Mouse (Mus musculus): ENCODE data around the gene Erich6b. TPM values are rescaled to one million over a fixed set of nuclear protein-coding genes. Genes with fewer than 3 reads are reported as not detected.

Erich6b gene
- polyA plus RNA-seq, 1 experiment from 2014 or later: not detected

DNA sequence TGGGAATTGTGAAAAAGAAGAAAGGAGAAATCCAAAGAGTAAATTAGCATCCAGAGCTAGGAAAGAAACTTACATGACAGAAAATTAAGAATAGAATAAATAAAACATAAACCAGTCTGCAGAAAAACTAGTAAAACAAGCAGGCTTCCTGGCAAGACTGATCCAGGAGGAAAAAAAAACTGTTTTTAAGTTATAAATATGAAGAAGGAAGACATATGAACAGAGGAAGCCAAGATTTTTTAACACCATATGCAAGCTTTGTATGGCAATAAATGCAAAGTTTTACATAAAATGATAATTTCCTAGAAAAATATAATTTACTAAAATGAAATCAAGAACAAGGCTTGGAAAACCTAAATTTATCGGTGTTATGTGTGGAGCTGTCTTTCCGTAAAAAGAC is 48.4 kb downstream of the Erich6b start:
- Histone ChIP-seq H3K4me3 (ENCODE audit: low read length) (no peak overlapping the region), H3K9me3 (ENCODE audit: control insufficient read depth, low read length) (no peaks in the 10 kb centered on the region), H3K4me1 (ENCODE audit: control insufficient read depth, insufficient read depth, low read length) (no peaks in the 10 kb centered on the region), H3K27ac (ENCODE audit: low read length) (no peak overlapping the region), H3K36me3 (ENCODE audit: control insufficient read depth, insufficient read depth, low read length) (no peaks in the 10 kb centered on the region), H3K27me3 (replicated peaks; ENCODE audit: control insufficient read depth, insufficient read depth, low read length) (no peaks in the 10 kb centered on the region), H3K9ac (ENCODE audit: low read depth, low read length) (no peak overlapping the region), H3K4me2 (ENCODE audit: low read depth, low read length) (no peak overlapping the region)
- WGBS: 93% methylated on average over 2 of the region's 2 CpGs
- ATAC-seq: no peak

DNA sequence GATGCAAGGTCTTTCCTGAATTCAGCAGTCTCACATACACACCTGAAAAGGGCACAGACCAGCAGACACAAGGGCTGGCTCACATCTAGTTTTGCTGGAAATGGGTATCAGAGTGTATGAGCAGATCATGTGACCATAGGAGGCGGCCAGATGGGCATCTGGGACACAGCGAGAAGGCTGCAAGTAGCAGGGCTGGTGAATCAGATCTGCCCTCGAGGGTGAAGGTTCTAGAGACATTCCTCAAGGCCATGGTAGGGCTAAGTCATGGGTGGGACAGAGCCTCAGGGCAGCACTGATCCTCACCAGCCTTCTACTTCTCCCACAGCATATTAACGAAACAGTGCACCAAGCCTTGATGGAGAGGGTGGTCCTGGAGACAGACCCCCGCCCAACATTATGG is 54.0 kb downstream of the Erich6b start:
- no peak for ATAC-seq
- no peaks in the 10 kb centered on the region for H3K27me3 ChIP-seq (replicated peaks; ENCODE audit: control insufficient read depth, insufficient read depth, low read length)
- 85% methylated on average over 5 of the region's 5 CpGs for WGBS

DNA sequence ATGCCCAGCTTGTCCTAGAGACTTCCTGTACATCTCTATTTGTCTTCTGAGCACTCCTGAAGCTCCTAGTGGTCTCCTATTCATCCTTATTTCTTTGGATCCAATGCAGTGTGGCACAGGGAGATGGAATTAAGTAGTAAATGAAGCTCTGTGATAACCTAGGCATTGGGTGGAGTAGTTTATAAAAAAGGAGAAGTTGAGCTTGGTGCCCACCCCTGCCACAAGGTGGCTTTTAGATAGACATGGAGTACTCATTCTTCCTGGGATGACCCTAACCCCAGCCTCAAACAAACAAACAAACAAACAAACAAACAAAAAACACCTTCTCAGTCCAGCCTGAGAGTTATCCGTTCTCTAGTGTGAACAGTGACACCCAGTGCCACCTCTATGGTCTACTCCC is 55.9 kb downstream of the Erich6b start:
- Histone ChIP-seq H3K4me3 (ENCODE audit: low read length) (no peak overlapping the region), H3K36me3 (ENCODE audit: control insufficient read depth, insufficient read depth, low read length) (no peaks in the 10 kb centered on the region), H3K9me3 (ENCODE audit: control insufficient read depth, low read length) (no peaks in the 10 kb centered on the region), H3K4me1 (ENCODE audit: control insufficient read depth, insufficient read depth, low read length) (no peaks in the 10 kb centered on the region), H3K27me3 (replicated peaks; ENCODE audit: control insufficient read depth, insufficient read depth, low read length) (no peaks in the 10 kb centered on the region), H3K4me2 (ENCODE audit: low read depth, low read length) (no peak overlapping the region), H3K27ac (ENCODE audit: low read length) (no peak overlapping the region), H3K9ac (ENCODE audit: low read depth, low read length) (no peak overlapping the region)
- 84% methylated on average over 1 of the region's 1 CpGs for WGBS
- no peak for ATAC-seq

More for the DNA sequence above, 54.0 kb downstream of the Erich6b start:
- no peaks in the 10 kb centered on the region for H3K4me1 ChIP-seq (ENCODE audit: control insufficient read depth, insufficient read depth, low read length)
- no peaks in the 10 kb centered on the region for H3K36me3 ChIP-seq (ENCODE audit: control insufficient read depth, insufficient read depth, low read length)
- no peak overlapping the region for H3K9ac ChIP-seq (ENCODE audit: low read depth, low read length)
- H3K4me3 ChIP-seq (ENCODE audit: low read length): no peak overlapping the region
- no peak overlapping the region for H3K4me2 ChIP-seq (ENCODE audit: low read depth, low read length)
- no peak overlapping the region for H3K27ac ChIP-seq (ENCODE audit: low read length)
- no peaks in the 10 kb centered on the region for H3K9me3 ChIP-seq (ENCODE audit: control insufficient read depth, low read length)

DNA sequence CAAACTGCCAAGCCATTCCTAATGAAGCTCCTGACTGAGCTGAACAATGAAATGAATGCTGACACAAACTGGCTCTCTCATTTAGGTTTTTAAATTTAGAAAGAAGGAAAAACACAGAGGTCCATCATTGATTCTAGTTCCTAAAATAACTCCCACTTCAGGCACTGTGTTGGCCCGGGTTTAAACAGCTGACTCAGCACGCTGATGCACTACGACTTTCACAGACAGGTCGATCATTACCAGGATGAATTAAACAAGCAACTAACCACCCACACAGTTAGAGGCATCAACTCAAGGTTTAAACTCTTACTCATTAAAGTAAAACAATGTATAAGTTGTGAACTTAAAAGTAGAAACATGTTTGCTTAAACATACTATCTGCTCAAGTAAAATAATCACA is 64.6 kb downstream of the Erich6b start:
- WGBS: 76% methylated on average over 4 of the region's 4 CpGs
- H3K27me3 ChIP-seq (replicated peaks; ENCODE audit: control insufficient read depth, insufficient read depth, low read length): no peaks in the 10 kb centered on the region
- ATAC-seq: no peak

DNA sequence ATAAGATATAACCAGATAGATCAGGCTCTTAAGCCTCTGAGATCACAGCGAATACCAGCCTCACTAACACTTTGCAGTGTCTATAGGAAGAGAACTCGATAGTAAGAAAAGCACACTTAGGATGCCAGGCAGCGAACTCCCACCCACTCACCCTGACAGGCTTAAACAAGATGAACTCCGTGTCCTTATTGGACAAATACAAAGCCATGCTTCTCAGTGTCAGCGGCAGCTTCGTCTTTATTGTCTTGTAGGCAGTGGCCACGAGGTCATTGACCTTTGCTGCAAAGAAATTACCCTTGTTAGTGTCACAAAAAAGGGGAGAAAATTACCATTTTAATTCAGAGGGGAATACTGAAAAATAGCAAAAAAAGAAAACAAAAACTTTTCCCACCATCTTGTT is 65.7 kb downstream of the Erich6b start:
- ATAC-seq: no peak
- no peak overlapping the region for H3K27ac ChIP-seq (ENCODE audit: low read length)
- WGBS: 69% methylated on average over 7 of the region's 7 CpGs
- no peaks in the 10 kb centered on the region for H3K9me3 ChIP-seq (ENCODE audit: control insufficient read depth, low read length)
- no peak overlapping the region for H3K4me2 ChIP-seq (ENCODE audit: low read depth, low read length)
- H3K4me1 ChIP-seq (ENCODE audit: control insufficient read depth, insufficient read depth, low read length): no peaks in the 10 kb centered on the region
- no peak overlapping the region for H3K4me3 ChIP-seq (ENCODE audit: low read length)
- H3K9ac ChIP-seq (ENCODE audit: low read depth, low read length): no peak overlapping the region
- H3K36me3 ChIP-seq (ENCODE audit: control insufficient read depth, insufficient read depth, low read length): peaks cover 8% of the 10 kb centered on the region
- no peaks in the 10 kb centered on the region for H3K27me3 ChIP-seq (replicated peaks; ENCODE audit: control insufficient read depth, insufficient read depth, low read length)

More for the DNA sequence above, 64.6 kb downstream of the Erich6b start:
- no peak overlapping the region for H3K4me2 ChIP-seq (ENCODE audit: low read depth, low read length)
- peaks cover 8% of the 10 kb centered on the region for H3K36me3 ChIP-seq (ENCODE audit: control insufficient read depth, insufficient read depth, low read length)
- H3K9ac ChIP-seq (ENCODE audit: low read depth, low read length): no peak overlapping the region
- no peaks in the 10 kb centered on the region for H3K4me1 ChIP-seq (ENCODE audit: control insufficient read depth, insufficient read depth, low read length)
- H3K4me3 ChIP-seq (ENCODE audit: low read length): no peak overlapping the region
- no peak overlapping the region for H3K27ac ChIP-seq (ENCODE audit: low read length)
- no peaks in the 10 kb centered on the region for H3K9me3 ChIP-seq (ENCODE audit: control insufficient read depth, low read length)

DNA sequence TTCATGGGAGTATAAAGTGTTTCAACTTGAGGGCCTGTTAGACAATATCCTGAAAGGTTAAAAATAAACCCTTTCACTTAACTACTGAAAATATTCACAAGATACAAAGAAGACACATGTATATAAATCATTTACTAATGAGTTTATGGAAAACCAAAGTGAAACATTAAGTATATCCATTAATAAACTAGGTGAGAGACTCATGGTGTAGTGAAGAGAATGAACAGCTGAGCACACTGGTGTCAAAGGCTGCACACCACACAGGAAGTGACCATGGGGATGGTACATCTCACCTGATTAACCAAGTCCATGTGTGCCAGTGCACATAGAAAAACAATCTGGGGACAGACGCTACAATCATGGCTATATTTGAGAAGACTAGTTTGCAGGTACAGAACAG is 66.9 kb downstream of the Erich6b start:
- Histone ChIP-seq H3K4me3 (ENCODE audit: low read length) (no peak overlapping the region), H3K4me2 (ENCODE audit: low read depth, low read length) (no peak overlapping the region), H3K27ac (ENCODE audit: low read length) (no peak overlapping the region), H3K9ac (ENCODE audit: low read depth, low read length) (no peak overlapping the region), H3K36me3 (ENCODE audit: control insufficient read depth, insufficient read depth, low read length) (peaks cover 8% of the 10 kb centered on the region), H3K9me3 (ENCODE audit: control insufficient read depth, low read length) (no peaks in the 10 kb centered on the region), H3K27me3 (replicated peaks; ENCODE audit: control insufficient read depth, insufficient read depth, low read length) (no peaks in the 10 kb centered on the region), H3K4me1 (ENCODE audit: control insufficient read depth, insufficient read depth, low read length) (no peaks in the 10 kb centered on the region)
- no peak for ATAC-seq
- WGBS: 93% methylated on average over 1 of the region's 1 CpGs

DNA sequence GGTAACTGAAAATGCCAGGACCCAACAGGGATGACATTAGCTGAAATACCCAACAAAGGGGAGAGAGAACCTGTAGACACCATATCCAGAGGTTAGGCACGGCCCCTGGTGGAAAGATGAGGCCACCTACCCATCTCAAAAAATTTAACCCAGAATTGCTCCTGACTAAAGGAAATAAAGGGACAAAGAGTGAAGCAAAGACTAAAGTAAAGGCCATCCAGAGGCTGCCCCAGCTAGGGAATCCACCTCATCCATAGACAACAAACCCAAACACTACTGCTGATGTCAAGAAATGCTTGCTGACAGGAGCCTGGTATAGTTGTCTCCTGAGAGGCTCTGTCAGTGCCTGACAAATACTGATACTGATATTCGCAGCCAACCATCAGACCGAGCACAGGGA is 69.7 kb downstream of the Erich6b start:
- peaks cover 13% of the 10 kb centered on the region for H3K36me3 ChIP-seq (ENCODE audit: control insufficient read depth, insufficient read depth, low read length)
- no peak overlapping the region for H3K4me3 ChIP-seq (ENCODE audit: low read length)
- no peak overlapping the region for H3K27ac ChIP-seq (ENCODE audit: low read length)
- H3K9me3 ChIP-seq (ENCODE audit: control insufficient read depth, low read length): no peaks in the 10 kb centered on the region
- ATAC-seq: no peak
- WGBS: 91% methylated on average over 3 of the region's 3 CpGs
- no peaks in the 10 kb centered on the region for H3K27me3 ChIP-seq (replicated peaks; ENCODE audit: control insufficient read depth, insufficient read depth, low read length)
- H3K9ac ChIP-seq (ENCODE audit: low read depth, low read length): no peak overlapping the region
- H3K4me1 ChIP-seq (ENCODE audit: control insufficient read depth, insufficient read depth, low read length): no peaks in the 10 kb centered on the region
- H3K4me2 ChIP-seq (ENCODE audit: low read depth, low read length): no peak overlapping the region

DNA sequence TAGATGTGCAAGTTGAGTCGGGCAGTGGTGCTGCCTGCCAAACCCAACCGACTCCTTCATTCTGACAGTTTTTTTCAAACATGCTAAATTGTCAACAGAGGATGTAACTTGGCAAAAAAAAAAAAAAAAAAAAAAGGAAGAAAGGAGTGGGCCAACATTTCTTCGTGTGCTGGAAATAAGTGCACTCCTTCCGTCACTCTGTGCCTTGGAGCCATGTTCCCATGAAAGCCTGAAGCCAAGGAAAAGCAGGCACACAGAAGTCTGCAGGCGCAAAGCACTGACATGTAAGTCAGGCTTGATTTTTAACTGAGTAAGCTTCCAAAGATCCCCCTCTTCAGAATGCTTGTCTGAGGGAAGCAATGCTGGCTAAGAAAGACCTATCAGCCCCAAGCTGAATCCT is 70.6 kb downstream of the Erich6b start:
- peaks cover 13% of the 10 kb centered on the region for H3K36me3 ChIP-seq (ENCODE audit: control insufficient read depth, insufficient read depth, low read length)

DNA sequence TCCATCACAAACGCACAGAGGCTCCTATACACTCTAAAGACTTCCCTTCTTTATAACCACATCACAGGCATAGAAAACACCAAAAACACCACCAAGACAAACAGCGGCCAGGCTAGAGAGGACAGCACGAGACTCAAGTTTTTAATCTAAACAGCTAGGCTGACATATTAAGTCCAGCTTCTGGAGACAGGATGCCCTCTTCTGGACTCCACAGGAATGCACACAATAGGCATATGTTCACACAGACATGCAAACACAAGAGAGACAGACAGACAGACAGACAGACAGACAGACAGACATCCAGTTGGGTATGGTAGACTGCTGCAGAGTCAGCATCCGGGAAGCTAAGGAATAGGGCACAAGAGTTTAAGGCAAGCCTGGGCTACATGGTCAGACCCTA is 71.6 kb downstream of the Erich6b start:
- Histone ChIP-seq H3K9me3 (ENCODE audit: control insufficient read depth, low read length) (no peaks in the 10 kb centered on the region), H3K9ac (ENCODE audit: low read depth, low read length) (no peak overlapping the region), H3K4me3 (ENCODE audit: low read length) (no peak overlapping the region), H3K27me3 (replicated peaks; ENCODE audit: control insufficient read depth, insufficient read depth, low read length) (no peaks in the 10 kb centered on the region), H3K4me2 (ENCODE audit: low read depth, low read length) (no peak overlapping the region), H3K4me1 (ENCODE audit: control insufficient read depth, insufficient read depth, low read length) (no peaks in the 10 kb centered on the region), H3K36me3 (ENCODE audit: control insufficient read depth, insufficient read depth, low read length) (peaks cover 13% of the 10 kb centered on the region), H3K27ac (ENCODE audit: low read length) (no peak overlapping the region)
- WGBS: 78% methylated on average over 4 of the region's 4 CpGs
- no peak for ATAC-seq

More for the DNA sequence above, 70.6 kb downstream of the Erich6b start:
- H3K4me2 ChIP-seq (ENCODE audit: low read depth, low read length): no peak overlapping the region
- no peaks in the 10 kb centered on the region for H3K9me3 ChIP-seq (ENCODE audit: control insufficient read depth, low read length)
- H3K4me3 ChIP-seq (ENCODE audit: low read length): no peak overlapping the region
- no peak overlapping the region for H3K9ac ChIP-seq (ENCODE audit: low read depth, low read length)
- WGBS: 78% methylated on average over 5 of the region's 5 CpGs
- H3K27me3 ChIP-seq (replicated peaks; ENCODE audit: control insufficient read depth, insufficient read depth, low read length): no peaks in the 10 kb centered on the region
- H3K27ac ChIP-seq (ENCODE audit: low read length): no peak overlapping the region
- ATAC-seq: no peak
- no peaks in the 10 kb centered on the region for H3K4me1 ChIP-seq (ENCODE audit: control insufficient read depth, insufficient read depth, low read length)

DNA sequence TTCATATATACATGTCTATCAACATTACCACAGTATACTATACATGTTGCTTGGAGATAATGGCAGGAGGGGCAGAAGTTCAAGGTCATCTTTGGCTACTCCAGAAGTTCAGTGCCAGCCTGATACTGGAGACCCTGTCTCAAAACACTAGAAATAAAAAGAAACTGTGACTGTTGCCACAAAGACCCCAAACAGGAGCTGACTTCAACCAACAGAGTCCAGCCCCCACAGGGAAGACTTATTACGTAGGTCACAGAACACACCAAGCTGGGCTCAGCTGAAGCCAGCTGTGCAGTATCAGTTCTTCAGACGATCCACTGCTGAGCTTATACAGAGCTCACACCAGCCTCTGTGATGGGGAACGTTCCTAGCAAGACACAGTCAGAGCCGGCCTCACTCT is 74.4 kb downstream of the Erich6b start:
- ATAC-seq: no peak
- Histone ChIP-seq H3K27me3 (replicated peaks; ENCODE audit: control insufficient read depth, insufficient read depth, low read length) (no peaks in the 10 kb centered on the region), H3K9ac (ENCODE audit: low read depth, low read length) (no peak overlapping the region), H3K4me3 (ENCODE audit: low read length) (no peak overlapping the region), H3K36me3 (ENCODE audit: control insufficient read depth, insufficient read depth, low read length) (peaks cover 6% of the 10 kb centered on the region), H3K4me1 (ENCODE audit: control insufficient read depth, insufficient read depth, low read length) (no peaks in the 10 kb centered on the region), H3K27ac (ENCODE audit: low read length) (no peak overlapping the region), H3K9me3 (ENCODE audit: control insufficient read depth, low read length) (no peaks in the 10 kb centered on the region), H3K4me2 (ENCODE audit: low read depth, low read length) (no peak overlapping the region)
- WGBS: 86% methylated on average over 4 of the region's 4 CpGs
